Mouse (Mus musculus) olfactory bulb, adult 2 months (tissue): ENCODE measurements at regions not wholly inside any gene's neighbourhood (a gene's known extent, or its start where the extent isn't known, plus 50 kb on each side); places are given as distances from the start of the nearest gene placed in this dataset.

ENCODE experiments used
- H3K27ac ChIP-seq: fragments of 200-500 bp; 2 replicates; pipeline ENCODE4 v1.5.1; 2012; ENCODE audit warnings: low read depth, low read length; ENCODE audit not compliant: insufficient read depth
- H3K4me1 ChIP-seq: fragments of 200-500 bp; 2 replicates; pipeline ENCODE4 v1.6.1; 2012; ENCODE audit warnings: low read length; ENCODE audit not compliant: control insufficient read depth, insufficient read depth
- H3K4me3 ChIP-seq: fragments of 200-500 bp; 2 replicates; pipeline ENCODE4 v1.5.1; 2012; ENCODE audit warnings: mild to moderate bottlenecking, low read depth, low read length, moderate library complexity; ENCODE audit not compliant: insufficient read depth
- CTCF ChIP-seq: fragments of 200-500 bp; IDR thresholded peaks from 2 replicates; pipeline ENCODE4 v1.5.1; 2012; ENCODE audit warnings: low read depth, mild to moderate bottlenecking, low read length, moderate library complexity; ENCODE audit not compliant: insufficient read depth
- POLR2A ChIP-seq: fragments of 200-500 bp; IDR thresholded peaks from 2 replicates; pipeline ENCODE4 v1.6.1; 2012; ENCODE audit warnings: mild to moderate bottlenecking, low read depth, low read length, moderate library complexity; ENCODE audit not compliant: insufficient read depth
- WGBS: fragments of 180-500 bp; shearing (Covaris S2); methylation state at CpG from one replicate; pipeline ENCODE4 v1.1.7; 2018; 5-methylcytosine and 5-hydroxymethylcytosine counted together

DNA sequence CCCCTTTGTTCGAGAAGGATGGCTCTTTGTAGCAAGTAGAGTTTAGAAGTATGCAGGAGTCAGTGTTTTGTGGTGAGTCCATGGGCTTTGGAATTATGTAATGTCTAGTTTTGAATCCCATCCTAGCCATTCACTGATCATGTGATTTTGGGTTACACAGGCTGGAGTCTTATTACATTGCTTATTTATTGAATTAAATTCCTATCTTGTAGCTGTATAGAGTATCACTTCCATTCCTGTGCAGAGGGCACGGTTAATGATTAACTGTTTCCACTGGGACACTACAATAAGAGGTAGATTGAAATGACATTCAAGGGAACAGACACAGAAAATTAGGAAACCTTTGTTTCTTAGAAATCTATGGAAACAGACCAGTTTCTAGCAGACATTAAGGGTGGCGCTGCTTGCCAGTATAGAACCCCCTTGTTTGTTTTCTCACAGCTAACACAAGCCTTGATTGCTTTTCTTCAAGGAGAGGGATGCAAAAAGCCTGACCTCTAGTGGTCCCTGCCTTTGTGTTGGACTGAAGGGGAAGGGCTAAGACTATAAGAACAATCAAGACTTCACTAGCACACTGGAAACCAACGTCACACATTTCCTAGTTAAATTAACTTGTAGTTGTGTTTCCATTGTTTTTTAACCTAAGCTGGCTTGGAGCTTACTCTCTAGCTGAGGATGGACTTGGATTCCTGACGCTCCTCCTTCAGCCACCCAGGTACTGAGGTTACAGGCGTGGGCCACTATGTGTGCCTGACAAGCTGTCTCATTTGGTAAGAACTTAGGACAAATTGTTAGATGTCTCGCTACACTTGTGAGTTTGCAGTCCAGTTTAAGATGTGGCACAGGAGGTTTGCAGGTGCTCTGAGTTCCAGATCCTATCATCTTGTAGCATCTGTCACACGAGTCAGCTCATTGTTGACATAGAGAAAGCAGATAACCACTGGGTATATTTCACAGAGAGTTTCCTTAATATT is 219.1 kb upstream of the Tprg start:
- WGBS = 80% methylated on average over 8 of the region's 8 CpGs

DNA sequence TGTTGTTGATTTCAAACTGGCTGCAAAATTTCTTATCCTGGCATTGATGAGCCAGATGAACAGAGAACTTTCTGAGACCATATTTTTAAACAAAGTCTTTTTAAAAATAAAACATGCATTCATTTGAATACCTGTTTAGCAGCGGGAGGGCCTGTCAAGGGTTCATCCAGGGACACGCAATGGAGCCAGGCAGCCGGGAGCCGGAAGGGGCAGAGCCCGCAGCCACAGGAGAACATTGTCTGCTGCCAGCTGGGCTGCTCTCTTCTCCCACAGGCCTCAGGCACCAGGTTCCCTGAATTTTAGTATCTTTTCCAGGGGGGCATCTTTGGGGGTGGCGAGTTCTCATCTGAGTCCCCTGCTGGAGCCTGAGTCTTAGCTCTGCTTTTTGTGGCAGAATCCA is 205.8 kb upstream of the Tprg start:
- 87% methylated on average over 6 of the region's 6 CpGs for WGBS
- Histone ChIP-seq H3K4me1 (no peaks in the 10 kb centered on the region), H3K4me3 (no peak overlapping the region), H3K27ac (no peak overlapping the region)
- TF ChIP-seq CTCF = no peak

More for the DNA sequence above, 219.1 kb upstream of the Tprg start:
- H3K4me3 ChIP-seq = no peak overlapping the region
- H3K4me1 ChIP-seq = no peaks in the 10 kb centered on the region
- TF ChIP-seq POLR2A (no peak), CTCF (no peak)
- no peak overlapping the region for H3K27ac ChIP-seq

DNA sequence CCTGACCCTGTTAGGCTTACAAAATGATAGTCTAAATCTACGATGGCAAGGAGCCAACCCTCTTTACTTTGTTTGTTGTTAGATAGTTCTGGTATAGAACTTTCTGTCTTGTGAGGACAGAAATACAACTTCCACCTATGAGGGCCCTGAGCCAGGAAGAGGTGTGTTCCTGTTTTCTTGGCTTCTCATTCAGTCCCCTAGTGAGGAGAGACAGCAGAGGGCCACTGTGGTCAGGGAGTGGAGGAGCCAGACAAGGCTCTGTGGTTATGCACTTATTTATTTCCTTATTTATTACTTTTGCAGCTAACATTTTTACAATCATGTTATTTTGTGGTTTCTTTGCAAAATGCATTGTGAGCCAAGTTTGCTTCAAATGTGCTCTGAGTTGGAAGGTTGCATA is 202.9 kb upstream of the Tprg start:
- H3K4me1 ChIP-seq = no peaks in the 10 kb centered on the region
- no peak for TF ChIP-seq POLR2A

DNA sequence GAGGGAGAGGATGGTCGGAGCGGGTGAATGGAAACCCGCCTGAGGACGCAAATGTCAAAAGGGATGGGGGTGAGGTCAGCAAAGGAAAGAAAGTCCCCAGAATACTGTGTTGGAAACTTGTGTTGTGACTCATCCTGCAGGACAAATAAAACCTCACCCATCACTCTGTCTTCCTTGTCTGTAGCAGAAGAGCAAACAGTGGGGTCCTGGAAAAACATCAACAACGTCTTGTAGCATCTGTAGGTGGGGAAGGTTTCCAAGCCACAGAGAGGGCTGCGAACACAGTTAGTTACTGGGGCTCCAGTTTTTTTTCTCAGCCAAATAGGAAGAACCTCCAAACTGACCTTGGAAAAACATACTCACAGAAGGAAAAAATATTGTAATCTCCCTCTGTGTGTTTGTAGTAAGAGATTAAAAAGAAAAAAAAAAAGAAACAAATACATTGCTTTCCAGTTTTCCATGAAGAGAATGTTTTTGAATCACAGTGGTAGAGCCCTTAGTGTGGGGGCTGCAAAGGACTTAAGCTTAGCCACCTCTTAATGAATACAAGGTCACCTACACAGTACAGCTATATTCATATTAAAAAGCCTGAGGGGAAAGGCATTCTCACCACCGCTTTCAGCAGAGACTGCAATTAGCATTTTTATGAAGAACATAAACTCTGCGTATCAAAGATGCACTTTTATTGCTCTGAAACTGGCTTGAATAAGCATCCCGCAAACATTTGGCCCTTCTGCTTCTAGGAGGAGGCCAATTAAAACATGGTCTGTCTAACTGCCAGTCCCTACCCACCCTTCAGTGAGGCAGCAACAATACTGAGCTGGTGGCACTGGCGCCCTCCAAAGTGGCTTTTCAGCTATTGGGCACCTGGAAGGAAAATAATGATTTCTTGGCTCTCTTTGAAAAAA is 198.6 kb upstream of the Tprg start:
- Histone ChIP-seq H3K27ac (no peak overlapping the region), H3K4me3 (no peak overlapping the region), H3K4me1 (no peaks in the 10 kb centered on the region)
- WGBS = 68% methylated on average over 10 of the region's 10 CpGs
- no peak for TF ChIP-seq CTCF
- no peak for TF ChIP-seq POLR2A

More for the DNA sequence above, 202.9 kb upstream of the Tprg start:
- WGBS = 80% methylated on average over 1 of the region's 1 CpGs
- no peak overlapping the region for H3K4me3 ChIP-seq
- H3K27ac ChIP-seq = no peak overlapping the region

DNA sequence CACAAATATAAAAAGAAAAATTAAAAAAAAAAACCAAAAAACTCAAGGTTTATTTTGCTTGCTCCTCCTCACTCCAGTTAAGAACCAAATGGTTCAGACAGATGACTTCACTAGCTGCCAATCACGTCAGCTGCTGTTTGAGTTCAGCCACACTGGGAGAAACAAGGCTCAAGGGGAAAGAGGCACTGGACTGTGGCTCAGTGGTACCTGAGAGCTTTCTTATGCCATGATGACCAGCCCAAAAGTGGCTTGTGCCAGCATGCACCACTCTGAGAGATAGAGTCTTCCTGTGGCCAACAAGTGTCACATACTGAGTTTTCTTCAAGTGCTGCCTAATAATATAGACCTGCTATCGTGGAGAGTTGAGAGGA is 198.0 kb upstream of the Tprg start:
- WGBS = 89% methylated on average over 2 of the region's 2 CpGs
- Histone ChIP-seq H3K4me3 (no peak overlapping the region), H3K27ac (no peak overlapping the region), H3K4me1 (no peaks in the 10 kb centered on the region)
- TF ChIP-seq CTCF = no peak
- no peak for TF ChIP-seq POLR2A

DNA sequence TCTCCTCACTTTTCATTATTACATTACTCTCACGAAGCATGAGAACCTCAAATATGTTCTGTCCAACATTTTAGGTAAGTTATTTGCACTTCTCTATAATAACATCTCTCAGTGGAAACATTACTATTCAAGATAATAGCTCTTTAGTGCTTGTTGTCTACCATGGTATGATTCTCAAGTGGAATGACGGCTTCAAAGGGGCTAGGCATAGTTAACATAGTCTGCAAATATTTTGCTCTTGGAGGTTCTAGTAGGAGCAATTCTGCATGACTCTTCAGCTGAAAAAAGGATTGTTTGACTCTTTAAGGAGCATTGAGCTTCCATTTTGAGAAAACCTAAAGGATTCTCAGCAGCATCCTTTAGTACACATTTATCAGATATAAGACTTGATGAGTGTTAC is 182.5 kb upstream of the Tprg start:
- no peak for TF ChIP-seq CTCF
- TF ChIP-seq POLR2A = no peak
- no peak overlapping the region for H3K27ac ChIP-seq
- no peak overlapping the region for H3K4me3 ChIP-seq
- WGBS = 69% methylated on average over 2 of the region's 2 CpGs
- H3K4me1 ChIP-seq = no peaks in the 10 kb centered on the region

DNA sequence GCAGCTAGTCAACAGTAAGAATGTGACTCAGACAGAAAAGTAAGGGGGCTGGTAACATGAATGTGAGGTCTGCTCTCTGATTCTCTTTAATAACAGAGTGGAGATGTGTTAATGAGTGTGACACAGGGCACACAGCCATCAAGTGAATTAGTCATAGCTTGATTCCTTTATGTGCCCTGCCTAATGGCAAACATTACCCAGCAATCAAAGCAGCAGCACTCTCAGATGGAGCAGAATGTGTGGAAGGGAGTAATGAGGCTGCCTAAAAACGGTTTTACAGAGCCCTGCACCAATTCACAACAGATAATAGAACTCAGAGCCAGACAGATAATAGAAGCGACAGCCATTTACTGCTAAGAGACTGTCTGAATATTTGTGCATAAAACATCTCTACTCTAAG is 182.0 kb upstream of the Tprg start:
- H3K27ac ChIP-seq = no peak overlapping the region
- no peak overlapping the region for H3K4me3 ChIP-seq
- WGBS = 9% methylated on average over 2 of the region's 2 CpGs
- H3K4me1 ChIP-seq = no peaks in the 10 kb centered on the region
- TF ChIP-seq POLR2A (no peak), CTCF (no peak)

DNA sequence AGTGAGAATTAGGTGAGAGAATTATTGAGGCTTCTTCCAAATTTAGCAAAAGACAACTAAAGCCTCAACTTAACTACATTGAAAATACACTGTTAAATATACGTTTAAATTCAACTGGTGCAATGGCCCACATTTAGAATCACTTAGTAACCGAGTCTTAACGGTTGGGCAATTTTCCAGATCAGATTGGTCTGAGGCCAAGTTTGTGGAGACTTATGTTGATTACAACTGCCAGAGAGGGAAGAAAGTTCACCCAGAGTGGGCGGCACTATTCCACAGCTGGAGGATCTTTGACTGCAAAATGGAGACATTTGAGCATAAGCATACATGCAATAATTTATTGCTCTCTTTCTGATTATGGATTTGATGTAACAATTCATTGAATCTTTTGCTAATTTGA is 146.5 kb upstream of the Tprg start:
- TF ChIP-seq POLR2A (no peak), CTCF (no peak)
- 21% methylated on average over 4 of the region's 4 CpGs for WGBS

DNA sequence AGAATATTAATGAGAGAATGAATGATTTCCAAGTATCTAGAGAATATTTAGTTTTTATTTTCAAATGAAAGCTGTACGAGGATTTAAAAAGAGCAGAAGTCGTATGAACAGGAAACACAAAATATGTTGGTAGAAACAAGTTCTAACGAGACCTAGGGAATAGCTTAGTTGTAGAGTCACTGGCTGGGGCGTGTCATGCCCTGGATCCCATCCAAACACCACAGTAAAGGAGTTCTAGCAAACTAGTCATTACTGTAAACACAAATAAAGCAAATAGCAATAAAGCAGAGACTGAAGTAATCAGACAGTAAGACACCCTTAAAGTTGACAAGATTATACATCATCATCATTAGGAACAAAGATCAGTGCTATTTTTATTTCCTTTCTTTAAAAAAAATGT is 139.1 kb upstream of the Tprg start:
- 49% methylated on average over 4 of the region's 4 CpGs for WGBS
- Histone ChIP-seq H3K4me3 (no peak overlapping the region), H3K4me1 (no peaks in the 10 kb centered on the region), H3K27ac (no peak overlapping the region)
- TF ChIP-seq CTCF (no peak), POLR2A (no peak)

More for the DNA sequence above, 146.5 kb upstream of the Tprg start:
- Histone ChIP-seq H3K4me1 (no peaks in the 10 kb centered on the region), H3K4me3 (no peak overlapping the region), H3K27ac (no peak overlapping the region)
